Mouse (Mus musculus): Measurements from ENCODE around the gene Sh3gl2. TPM values are rescaled to one million over a fixed set of nuclear protein-coding genes. Genes with fewer than 3 reads are reported as not detected.
A peak's percentile ranks its signal among the peaks of the same experiment; 100 is the strongest.

Sh3gl2 gene
- polyA plus RNA-seq, 1 experiment from 2014 or later = 6.3 TPM

DNA sequence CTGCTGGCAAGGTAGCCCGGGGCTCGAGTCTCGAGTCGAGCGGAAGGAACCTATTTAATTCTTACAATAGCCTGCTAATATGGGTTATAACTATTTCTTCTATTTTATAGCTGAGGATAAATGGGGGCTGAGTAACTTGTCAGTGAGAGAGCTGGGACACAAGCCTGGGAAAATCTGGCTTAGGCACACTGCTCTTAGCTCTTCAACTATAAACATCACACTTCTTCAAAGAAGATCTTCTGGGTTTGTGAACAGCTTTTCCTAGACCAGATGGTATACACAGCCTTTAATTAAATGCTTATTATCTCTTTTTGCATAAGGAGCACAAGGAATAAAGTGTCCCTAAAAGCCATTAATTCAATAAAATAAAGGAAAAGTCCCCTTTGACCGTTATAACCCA lies 278.7 kb downstream of the Sh3gl2 start:
- Histone ChIP-seq H3K9ac (no peak overlapping the region), H3K36me3 (no peaks in the 10 kb centered on the region), H3K9me3 (no peaks in the 10 kb centered on the region), H3K4me3 (no peak overlapping the region), H3K27me3 (no peaks in the 10 kb centered on the region), H3K4me1 (no peaks in the 10 kb centered on the region), H3K27ac (no peak overlapping the region), H3K4me2 (no peak overlapping the region)
- ATAC-seq (ENCODE audit: insufficient number of reproducible peaks, low FRiP score, low TSS enrichment, low read depth) = no peak
- WGBS = 71% methylated on average over 6 of the region's 6 CpGs

DNA sequence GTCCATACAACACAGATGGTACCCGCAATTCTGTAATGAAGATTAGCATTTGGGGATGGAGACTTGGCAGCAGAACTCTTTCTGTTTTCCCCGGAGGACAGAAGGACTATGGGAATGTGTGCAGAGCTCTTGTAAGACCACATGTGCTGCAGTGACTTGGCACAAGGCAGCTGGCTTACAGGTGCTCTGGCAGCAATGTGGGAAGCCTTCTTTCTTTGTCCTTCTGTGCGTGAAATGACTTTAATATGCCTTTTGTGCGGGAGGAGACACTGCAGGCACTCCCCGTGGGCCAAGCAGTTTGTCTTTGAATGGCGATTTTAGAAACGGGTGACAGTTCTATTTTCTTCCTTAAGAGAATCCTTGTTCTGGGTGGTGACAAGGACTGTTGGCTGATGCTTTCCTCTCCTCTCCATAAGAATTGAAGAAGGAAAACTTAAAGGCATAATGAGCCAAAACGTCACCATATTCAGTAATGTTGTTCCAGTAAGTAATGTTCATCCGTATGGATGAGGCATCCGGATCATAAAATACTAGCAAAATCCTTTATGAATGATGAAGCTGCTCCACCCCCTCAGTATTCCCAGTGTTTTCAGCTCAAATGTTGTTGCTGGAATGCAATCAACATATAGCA lies 281.5 kb downstream of the Sh3gl2 start:
- WGBS = 56% methylated on average over 10 of the region's 10 CpGs
- Histone ChIP-seq H3K27me3 (no peaks in the 10 kb centered on the region), H3K9ac (no peak overlapping the region), H3K9me3 (no peaks in the 10 kb centered on the region), H3K4me2 (no peak overlapping the region), H3K27ac (no peak overlapping the region), H3K4me3 (no peak overlapping the region), H3K36me3 (no peaks in the 10 kb centered on the region), H3K4me1 (no peaks in the 10 kb centered on the region)
- ATAC-seq (ENCODE audit: insufficient number of reproducible peaks, low FRiP score, low TSS enrichment, low read depth) = no peak

GRCm38 (mm10) chr4:85505718-85506117 lies 300.8 kb downstream of the Sh3gl2 start:
- 57% methylated on average over 3 of the region's 3 CpGs for WGBS
- H3K4me1 ChIP-seq = no peaks in the 10 kb centered on the region
- H3K27me3 ChIP-seq = no peaks in the 10 kb centered on the region
- no peaks in the 10 kb centered on the region for H3K9me3 ChIP-seq
- no peak for ATAC-seq (ENCODE audit: insufficient number of reproducible peaks, low FRiP score, low TSS enrichment, low read depth)
- no peak overlapping the region for H3K4me2 ChIP-seq
- no peak overlapping the region for H3K4me3 ChIP-seq
- no peak overlapping the region for H3K9ac ChIP-seq
- H3K27ac ChIP-seq = no peak overlapping the region
- no peaks in the 10 kb centered on the region for H3K36me3 ChIP-seq

- no peaks in the 10 kb centered on the region for H3K4me1 ChIP-seq
- H3K36me3 ChIP-seq = no peaks in the 10 kb centered on the region
- ATAC-seq (ENCODE audit: insufficient number of reproducible peaks, low FRiP score, low TSS enrichment, low read depth) = no peak
- no peak overlapping the region for H3K9ac ChIP-seq
- WGBS = 56% methylated on average over 2 of the region's 2 CpGs
- H3K9me3 ChIP-seq = no peaks in the 10 kb centered on the region
- peaks cover 2% of the 10 kb centered on the region; the same call in 1 of the 2 replicates for H3K27me3 ChIP-seq
- H3K4me3 ChIP-seq = no peak overlapping the region
- no peak overlapping the region for H3K27ac ChIP-seq
- no peak overlapping the region for H3K4me2 ChIP-seq
Observed at GRCm38 (mm10) chr4:85506976-85507375, 302.1 kb downstream of the Sh3gl2 start.

DNA sequence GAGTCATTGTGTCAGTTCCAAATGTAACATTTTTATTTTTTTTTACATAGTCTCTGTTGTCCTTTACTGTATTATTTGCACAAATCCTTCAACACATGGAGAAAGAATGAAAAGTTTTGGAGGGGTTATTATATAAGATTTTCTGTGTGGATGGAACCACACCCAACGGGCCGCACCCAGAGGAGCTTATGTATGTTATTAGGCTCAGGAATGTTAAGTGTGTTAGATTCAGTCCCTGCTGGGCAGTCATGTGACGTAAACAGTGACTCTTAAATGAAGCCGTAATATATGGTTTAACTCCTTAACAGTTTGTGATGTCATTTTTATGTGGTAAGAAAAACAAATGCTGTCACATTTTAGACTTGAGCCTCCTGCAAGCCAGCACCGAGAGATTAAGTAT lies 302.6 kb downstream of the Sh3gl2 start:
- WGBS = 38% methylated on average over 5 of the region's 5 CpGs
- Histone ChIP-seq H3K4me2 (no peak overlapping the region), H3K4me1 (no peaks in the 10 kb centered on the region), H3K9me3 (no peaks in the 10 kb centered on the region), H3K36me3 (no peaks in the 10 kb centered on the region), H3K4me3 (no peak overlapping the region), H3K27me3 (peaks cover 2% of the 10 kb centered on the region; the same call in 1 of the 2 replicates), H3K9ac (no peak overlapping the region), H3K27ac (no peak overlapping the region)
- no peak for ATAC-seq (ENCODE audit: insufficient number of reproducible peaks, low FRiP score, low TSS enrichment, low read depth)

DNA sequence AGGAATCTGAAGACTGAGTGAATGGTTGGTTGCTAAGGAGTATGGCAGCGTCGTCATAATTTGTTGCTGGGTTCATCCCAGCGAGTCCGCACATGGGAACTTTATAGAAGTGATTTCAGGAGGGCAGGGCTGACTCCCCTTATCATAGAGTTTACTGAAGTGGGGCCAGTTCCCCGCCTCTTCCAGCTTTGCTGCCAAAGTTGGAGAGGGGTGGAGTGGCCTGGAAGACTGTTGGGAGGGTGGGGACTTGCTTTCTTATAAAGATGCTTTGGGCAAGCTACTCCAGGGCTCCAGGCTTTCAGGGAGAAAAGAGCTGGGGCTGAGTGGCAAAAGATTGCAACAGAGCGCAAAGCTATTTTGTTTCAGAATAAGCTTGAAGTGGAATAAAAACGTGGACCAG lies 308.4 kb downstream of the Sh3gl2 start:
- ATAC-seq (ENCODE audit: insufficient number of reproducible peaks, low FRiP score, low TSS enrichment, low read depth) = 0 out of 2 replicates have a peak, but pooled peaks have one; percentile 46
- Histone ChIP-seq H3K9me3 (no peaks in the 10 kb centered on the region), H3K36me3 (no peaks in the 10 kb centered on the region), H3K27ac (no peak overlapping the region), H3K9ac (no peak overlapping the region), H3K27me3 (peaks cover 6% of the 10 kb centered on the region; the same call in 1 of the 2 replicates), H3K4me2 (peak overlapping the region; percentile 98), H3K4me1 (peaks cover 13% of the 10 kb centered on the region), H3K4me3 (no peak overlapping the region)
- WGBS = 31% methylated on average over 7 of the region's 7 CpGs

GRCm38 (mm10) chr4:85513792-85514191 lies 308.9 kb downstream of the Sh3gl2 start, which contains the start of gene Adamtsl1:
Adamtsl1 (plus strand) TSS chr4:85514172.
- ATAC-seq (ENCODE audit: insufficient number of reproducible peaks, low FRiP score, low TSS enrichment, low read depth) = no peak
- no peaks in the 10 kb centered on the region for H3K9me3 ChIP-seq
- 3% methylated on average over 9 of the region's 9 CpGs for WGBS
- H3K27me3 ChIP-seq = peaks cover 6% of the 10 kb centered on the region; the same call in 1 of the 2 replicates
- peak within 1 kb of the TSS; percentile 31; the same call in 1 of the 2 replicates for H3K9ac ChIP-seq
- H3K4me1 ChIP-seq = peaks cover 13% of the 10 kb centered on the region
- H3K27ac ChIP-seq = no peak within 1 kb of the TSS
- H3K36me3 ChIP-seq = no peaks in the 10 kb centered on the region
- peak within 1 kb of the TSS; percentile 52 for H3K4me3 ChIP-seq
- peak within 1 kb of the TSS; percentile 98 for H3K4me2 ChIP-seq

GRCm38 (mm10) chr4:85514205-85514681 lies 309.3 kb downstream of the Sh3gl2 start:
- H3K36me3 ChIP-seq = no peaks in the 10 kb centered on the region
- peak overlapping the region; percentile 52 for H3K4me3 ChIP-seq
- under 1% methylated on average over 33 of the region's 33 CpGs for WGBS
- peak overlapping the region; percentile 98 for H3K4me2 ChIP-seq
- H3K27ac ChIP-seq = no peak overlapping the region
- ATAC-seq (ENCODE audit: insufficient number of reproducible peaks, low FRiP score, low TSS enrichment, low read depth) = peak; percentile 70
- H3K9me3 ChIP-seq = no peaks in the 10 kb centered on the region
- H3K27me3 ChIP-seq = peaks cover 6% of the 10 kb centered on the region; the same call in 1 of the 2 replicates
- peak overlapping the region; percentile 31; the same call in 1 of the 2 replicates for H3K9ac ChIP-seq
- peaks cover 13% of the 10 kb centered on the region for H3K4me1 ChIP-seq

DNA sequence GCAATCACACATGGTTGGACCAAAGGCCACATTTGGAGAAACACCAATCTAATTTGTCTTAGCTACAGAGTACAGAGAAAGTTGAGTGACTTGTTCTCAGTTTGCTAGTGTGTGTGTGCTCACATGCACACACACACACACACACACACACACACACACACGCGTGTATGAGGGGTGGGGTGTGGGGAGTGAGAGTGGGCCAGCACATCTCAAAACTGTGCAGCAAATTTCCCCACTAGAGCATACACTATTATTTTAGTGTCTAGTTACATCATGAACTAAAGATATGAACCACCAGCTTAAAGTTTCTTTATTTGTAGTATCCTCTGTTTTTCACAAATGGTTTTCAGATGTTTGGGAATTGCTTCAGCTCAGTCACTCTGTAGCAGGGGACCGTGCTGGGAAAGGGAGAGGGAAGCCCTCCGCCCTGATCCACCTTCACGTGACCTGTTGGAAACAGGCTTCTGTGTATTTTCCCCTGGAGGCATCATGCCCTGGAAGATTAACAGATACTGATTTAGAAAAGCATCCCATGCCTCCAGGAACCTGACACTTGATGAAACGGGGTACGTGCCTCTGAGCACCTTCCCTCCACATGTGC lies 322.1 kb downstream of the Sh3gl2 start:
- WGBS = 49% methylated on average over 7 of the region's 7 CpGs
- Histone ChIP-seq H3K9me3 (no peaks in the 10 kb centered on the region), H3K36me3 (no peaks in the 10 kb centered on the region), H3K27me3 (no peaks in the 10 kb centered on the region), H3K9ac (no peak overlapping the region), H3K4me1 (no peaks in the 10 kb centered on the region), H3K4me2 (no peak overlapping the region), H3K4me3 (no peak overlapping the region), H3K27ac (no peak overlapping the region)
- ATAC-seq (ENCODE audit: insufficient number of reproducible peaks, low FRiP score, low TSS enrichment, low read depth) = no peak

- Histone ChIP-seq H3K4me1 (no peaks in the 10 kb centered on the region), H3K4me2 (no peak overlapping the region), H3K36me3 (no peaks in the 10 kb centered on the region), H3K9me3 (no peaks in the 10 kb centered on the region), H3K9ac (no peak overlapping the region), H3K27ac (no peak overlapping the region), H3K4me3 (no peak overlapping the region), H3K27me3 (no peaks in the 10 kb centered on the region)
- ATAC-seq (ENCODE audit: insufficient number of reproducible peaks, low FRiP score, low TSS enrichment, low read depth) = no peak
- WGBS = 75% methylated on average over 1 of the region's 1 CpGs
Observed at GRCm38 (mm10) chr4:85529852-85530251, 324.9 kb downstream of the Sh3gl2 start.

- no peak overlapping the region for H3K4me2 ChIP-seq
- 37% methylated on average over 5 of the region's 5 CpGs for WGBS
Observed at GRCm38 (mm10) chr4:85539677-85540076, 334.8 kb downstream of the Sh3gl2 start.

GRCm38 (mm10) chr4:85543221-85543620 lies 338.3 kb downstream of the Sh3gl2 start:
- H3K4me3 ChIP-seq = no peak overlapping the region
- H3K9me3 ChIP-seq = no peaks in the 10 kb centered on the region
- 79% methylated on average over 4 of the region's 4 CpGs for WGBS
- no peak overlapping the region for H3K4me2 ChIP-seq
- H3K27me3 ChIP-seq = no peaks in the 10 kb centered on the region
- no peak overlapping the region for H3K9ac ChIP-seq
- H3K4me1 ChIP-seq = no peaks in the 10 kb centered on the region
- H3K27ac ChIP-seq = no peak overlapping the region
- no peak for ATAC-seq (ENCODE audit: insufficient number of reproducible peaks, low FRiP score, low TSS enrichment, low read depth)
- H3K36me3 ChIP-seq = no peaks in the 10 kb centered on the region

More at GRCm38 (mm10) chr4:85539677-85540076, 334.8 kb downstream of the Sh3gl2 start:
- no peak overlapping the region for H3K27ac ChIP-seq
- no peaks in the 10 kb centered on the region for H3K27me3 ChIP-seq
- no peak overlapping the region for H3K9ac ChIP-seq
- H3K4me3 ChIP-seq = no peak overlapping the region
- no peaks in the 10 kb centered on the region for H3K9me3 ChIP-seq
- H3K36me3 ChIP-seq = no peaks in the 10 kb centered on the region
- no peak for ATAC-seq (ENCODE audit: insufficient number of reproducible peaks, low FRiP score, low TSS enrichment, low read depth)
- H3K4me1 ChIP-seq = no peaks in the 10 kb centered on the region
